Mouse (Mus musculus): ENCODE measurements at regions not wholly inside any gene's neighbourhood (a gene's known extent, or its start where the extent isn't known, plus 50 kb on each side); places are given as distances from the start of the nearest gene placed in this dataset.

DNA sequence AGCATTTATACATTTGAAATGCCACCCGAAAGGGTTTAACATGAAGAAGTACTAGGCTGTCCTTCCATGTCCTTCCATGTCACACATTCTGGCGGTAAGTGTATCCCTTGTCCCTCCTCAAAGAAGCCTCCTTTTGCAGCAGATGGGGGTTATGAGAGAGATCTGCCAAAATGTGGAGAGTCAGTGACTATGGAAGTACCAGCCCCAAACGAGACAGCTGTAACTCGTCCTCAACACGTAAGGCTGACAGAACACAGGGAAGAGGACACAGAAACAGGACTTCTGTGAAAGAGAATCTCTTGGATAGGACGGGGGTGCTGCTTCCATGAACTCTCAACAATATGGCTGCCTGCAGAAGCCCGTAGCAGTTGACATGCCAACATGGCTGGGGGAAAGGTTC is 320.4 kb upstream of the Gm10131 start:
- WGBS, result 64% methylated on average over 7 of the region's 7 CpGs
- Histone ChIP-seq H3K9ac (ENCODE audit: low read length) (no peak overlapping the region), H3K27me3 (ENCODE audit: control insufficient read depth, insufficient read depth, low read depth, low read length) (no peaks in the 10 kb centered on the region), H3K36me3 (ENCODE audit: control insufficient read depth, insufficient read depth, low read length) (no peaks in the 10 kb centered on the region), H3K4me2 (ENCODE audit: low read depth, low read length) (no peak overlapping the region), H3K4me3 (ENCODE audit: low read length) (no peak overlapping the region), H3K4me1 (replicated peaks; ENCODE audit: control insufficient read depth, insufficient read depth, low read length) (no peaks in the 10 kb centered on the region), H3K27ac (ENCODE audit: low read length) (no peak overlapping the region), H3K9me3 (ENCODE audit: control insufficient read depth, low read length) (no peaks in the 10 kb centered on the region)
- ATAC-seq (ENCODE audit: low read depth), result peak; percentile 79

GRCm38 (mm10) chr8:34429231-34429630 is 317.7 kb upstream of the Gm10131 start:
- Histone ChIP-seq H3K27ac (ENCODE audit: low read length) (no peak overlapping the region), H3K27me3 (ENCODE audit: control insufficient read depth, insufficient read depth, low read depth, low read length) (no peaks in the 10 kb centered on the region), H3K4me1 (replicated peaks; ENCODE audit: control insufficient read depth, insufficient read depth, low read length) (no peaks in the 10 kb centered on the region), H3K36me3 (ENCODE audit: control insufficient read depth, insufficient read depth, low read length) (no peaks in the 10 kb centered on the region), H3K4me2 (ENCODE audit: low read depth, low read length) (no peak overlapping the region), H3K4me3 (ENCODE audit: low read length) (no peak overlapping the region), H3K9me3 (ENCODE audit: control insufficient read depth, low read length) (no peaks in the 10 kb centered on the region), H3K9ac (ENCODE audit: low read length) (no peak overlapping the region)
- 66% methylated on average over 3 of the region's 3 CpGs for WGBS
- no peak for ATAC-seq (ENCODE audit: low read depth)

- Histone ChIP-seq H3K4me2 (ENCODE audit: low read depth, low read length) (no peak overlapping the region), H3K9ac (ENCODE audit: low read length) (no peak overlapping the region), H3K36me3 (ENCODE audit: control insufficient read depth, insufficient read depth, low read length) (no peaks in the 10 kb centered on the region), H3K4me1 (replicated peaks; ENCODE audit: control insufficient read depth, insufficient read depth, low read length) (peaks cover 4% of the 10 kb centered on the region; the same call in 1 of the 2 replicates), H3K27me3 (ENCODE audit: control insufficient read depth, insufficient read depth, low read depth, low read length) (no peaks in the 10 kb centered on the region), H3K9me3 (ENCODE audit: control insufficient read depth, low read length) (no peaks in the 10 kb centered on the region), H3K4me3 (ENCODE audit: low read length) (no peak overlapping the region), H3K27ac (ENCODE audit: low read length) (no peak overlapping the region)
- no peak for ATAC-seq (ENCODE audit: low read depth)
- 72% methylated on average over 3 of the region's 3 CpGs for WGBS
Measured at GRCm38 (mm10) chr8:34401571-34401970, 290.0 kb upstream of the Gm10131 start.

GRCm38 (mm10) chr8:34398914-34399813 is 287.6 kb upstream of the Gm10131 start:
- H3K27me3 ChIP-seq (ENCODE audit: control insufficient read depth, insufficient read depth, low read depth, low read length), result no peaks in the 10 kb centered on the region
- no peaks in the 10 kb centered on the region for H3K36me3 ChIP-seq (ENCODE audit: control insufficient read depth, insufficient read depth, low read length)
- peaks cover 4% of the 10 kb centered on the region; the same call in 1 of the 2 replicates for H3K4me1 ChIP-seq (replicated peaks; ENCODE audit: control insufficient read depth, insufficient read depth, low read length)
- H3K9ac ChIP-seq (ENCODE audit: low read length), result no peak overlapping the region
- H3K4me2 ChIP-seq (ENCODE audit: low read depth, low read length), result no peak overlapping the region
- WGBS, result 71% methylated on average over 14 of the region's 14 CpGs
- no peak overlapping the region for H3K27ac ChIP-seq (ENCODE audit: low read length)
- ATAC-seq (ENCODE audit: low read depth), result no peak
- no peak overlapping the region for H3K4me3 ChIP-seq (ENCODE audit: low read length)
- no peaks in the 10 kb centered on the region for H3K9me3 ChIP-seq (ENCODE audit: control insufficient read depth, low read length)

- Histone ChIP-seq H3K9me3 (ENCODE audit: control insufficient read depth, low read length) (no peaks in the 10 kb centered on the region), H3K27me3 (ENCODE audit: control insufficient read depth, insufficient read depth, low read depth, low read length) (no peaks in the 10 kb centered on the region), H3K4me2 (ENCODE audit: low read depth, low read length) (peak overlapping the region; percentile 49), H3K36me3 (ENCODE audit: control insufficient read depth, insufficient read depth, low read length) (no peaks in the 10 kb centered on the region), H3K4me3 (ENCODE audit: low read length) (peak overlapping the region; percentile 36), H3K4me1 (replicated peaks; ENCODE audit: control insufficient read depth, insufficient read depth, low read length) (peaks cover 4% of the 10 kb centered on the region; the same call in 1 of the 2 replicates), H3K9ac (ENCODE audit: low read length) (peak overlapping the region; percentile 34; the same call in 1 of the 2 replicates), H3K27ac (ENCODE audit: low read length) (peak overlapping the region; percentile 60)
- 22% methylated on average over 21 of the region's 23 CpGs for WGBS
- ATAC-seq (ENCODE audit: low read depth), result peak; percentile 91
Measured at GRCm38 (mm10) chr8:34397583-34398411, 286.3 kb upstream of the Gm10131 start.

- Histone ChIP-seq H3K27me3 (ENCODE audit: control insufficient read depth, insufficient read depth, low read depth, low read length) (no peaks in the 10 kb centered on the region), H3K4me3 (ENCODE audit: low read length) (peak overlapping the region; percentile 36), H3K36me3 (ENCODE audit: control insufficient read depth, insufficient read depth, low read length) (no peaks in the 10 kb centered on the region), H3K27ac (ENCODE audit: low read length) (peak overlapping the region; percentile 60), H3K9ac (ENCODE audit: low read length) (peak overlapping the region; percentile 34; the same call in 1 of the 2 replicates), H3K9me3 (ENCODE audit: control insufficient read depth, low read length) (no peaks in the 10 kb centered on the region), H3K4me2 (ENCODE audit: low read depth, low read length) (peak overlapping the region; percentile 49), H3K4me1 (replicated peaks; ENCODE audit: control insufficient read depth, insufficient read depth, low read length) (peaks cover 4% of the 10 kb centered on the region; the same call in 1 of the 2 replicates)
- no peak for ATAC-seq (ENCODE audit: low read depth)
- WGBS, result 39% methylated on average over 4 of the region's 4 CpGs
Measured at GRCm38 (mm10) chr8:34397225-34397582, 285.7 kb upstream of the Gm10131 start.

- 81% methylated on average over 15 of the region's 15 CpGs for WGBS
- H3K27me3 ChIP-seq (ENCODE audit: control insufficient read depth, insufficient read depth, low read depth, low read length), result no peaks in the 10 kb centered on the region
- ATAC-seq (ENCODE audit: low read depth), result no peak
Measured at GRCm38 (mm10) chr8:34392981-34393828, 281.7 kb upstream of the Gm10131 start.

GRCm38 (mm10) chr8:34392208-34392980 is 280.9 kb upstream of the Gm10131 start:
- H3K36me3 ChIP-seq (ENCODE audit: control insufficient read depth, insufficient read depth, low read length), result no peaks in the 10 kb centered on the region
- H3K4me2 ChIP-seq (ENCODE audit: low read depth, low read length), result no peak overlapping the region
- no peaks in the 10 kb centered on the region for H3K27me3 ChIP-seq (ENCODE audit: control insufficient read depth, insufficient read depth, low read depth, low read length)
- no peak overlapping the region for H3K4me3 ChIP-seq (ENCODE audit: low read length)
- no peak overlapping the region for H3K9ac ChIP-seq (ENCODE audit: low read length)
- H3K4me1 ChIP-seq (replicated peaks; ENCODE audit: control insufficient read depth, insufficient read depth, low read length), result no peaks in the 10 kb centered on the region
- ATAC-seq (ENCODE audit: low read depth), result no peak
- no peak overlapping the region for H3K27ac ChIP-seq (ENCODE audit: low read length)
- WGBS, result 56% methylated on average over 13 of the region's 14 CpGs
- H3K9me3 ChIP-seq (ENCODE audit: control insufficient read depth, low read length), result no peaks in the 10 kb centered on the region

More at GRCm38 (mm10) chr8:34392981-34393828, 281.7 kb upstream of the Gm10131 start:
- Histone ChIP-seq H3K4me1 (replicated peaks; ENCODE audit: control insufficient read depth, insufficient read depth, low read length) (no peaks in the 10 kb centered on the region), H3K27ac (ENCODE audit: low read length) (no peak overlapping the region), H3K4me2 (ENCODE audit: low read depth, low read length) (no peak overlapping the region), H3K9me3 (ENCODE audit: control insufficient read depth, low read length) (no peaks in the 10 kb centered on the region), H3K9ac (ENCODE audit: low read length) (no peak overlapping the region), H3K36me3 (ENCODE audit: control insufficient read depth, insufficient read depth, low read length) (no peaks in the 10 kb centered on the region), H3K4me3 (ENCODE audit: low read length) (no peak overlapping the region)
